8 mouse cellular contexts compared by ENCODE assay signal in the genomic region with DNA sequence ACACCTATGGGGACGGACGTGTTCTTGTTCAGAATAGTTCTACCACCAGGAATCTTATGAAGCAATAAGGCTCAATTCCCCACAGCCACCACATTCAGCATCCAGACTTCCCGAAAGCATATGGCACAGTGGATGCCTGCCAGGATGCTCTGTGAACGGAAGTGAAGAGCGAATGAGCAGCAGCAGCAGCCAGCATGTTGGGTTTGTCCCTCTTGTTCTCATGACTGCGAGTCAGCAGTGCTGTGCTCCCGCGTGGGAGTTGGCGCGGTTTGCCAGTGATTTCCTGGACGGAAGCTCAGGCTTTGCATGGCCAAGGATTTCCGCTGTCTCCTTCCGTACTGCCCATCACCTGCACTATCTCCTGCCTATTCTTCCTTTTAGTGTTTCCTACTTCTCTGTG.
DNase-seq lines count a peak whose midpoint lies in the region; ATAC-seq lines count a peak whose summit lies in the region.

No protein-coding gene starts in this region.

- WGBS in midbrain, embryonic 13.5 days = 85% methylated on average over 13 of the region's 13 CpGs

- no peak overlapping the region for H3K4me2 ChIP-seq in midbrain, embryonic 13.5 days (replicated peaks)

- no peak for ATAC-seq in midbrain, embryonic 13.5 days

- H3K27me3 ChIP-seq in midbrain, embryonic 13.5 days = no peaks in the 10 kb centered on the region

- H3K9me3 ChIP-seq in midbrain, embryonic 13.5 days = no peaks in the 10 kb centered on the region

- H3K36me3 ChIP-seq in midbrain, embryonic 13.5 days = no peaks in the 10 kb centered on the region

- H3K4me3 ChIP-seq in midbrain, embryonic 13.5 days (replicated peaks) = no peak overlapping the region

- no peak overlapping the region for H3K27ac ChIP-seq in midbrain, embryonic 13.5 days

- peaks cover 15% of the 10 kb centered on the region for H3K4me1 ChIP-seq in midbrain, embryonic 13.5 days (replicated peaks)

- no peak overlapping the region for H3K9ac ChIP-seq in midbrain, embryonic 13.5 days (replicated peaks)

- peak; percentile 36 for DNase-seq in adrenal gland, postnatal 10 days
- DNase-seq in adrenal gland, adult 18-20 months (ENCODE audit: low spot score in 2 of 2) = no peak
- DNase-seq in 3T3-L1 (ENCODE audit: low read depth, low spot score) = peak; percentile 58
- peak; percentile 70 to 85 for DNase-seq in frontal cortex, adult 2 months (ENCODE audit: extremely low spot score in 1 of 2, low spot score in 1 of 2)
- DNase-seq in kidney, postnatal 14 days = peak; percentile 67
- peak; percentile 44 to 65 for DNase-seq in lung, adult 18-20 months
- DNase-seq in spleen, postnatal 36 days (ENCODE audit: low spot score in 2 of 2) = peak; percentile 9 to 16

Comparison
In these comparisons a context has a peak if more than half of its experiments do, and no peak if none do; other contexts are left out.
1. DNase-seq: peak in adrenal gland, postnatal 10 days (single experiment), 3T3-L1 (single experiment), frontal cortex, adult 2 months (2 of 2), kidney, postnatal 14 days (single experiment), lung, adult 18-20 months (2 of 2) and spleen, postnatal 36 days (2 of 2); none in adrenal gland, adult 18-20 months (0 of 2).